Mouse (Mus musculus) myocyte (in vitro differentiated cells): ENCODE measurements at regions not wholly inside any gene's neighbourhood (a gene's known extent, or its start where the extent isn't known, plus 50 kb on each side); places are given as distances from the start of the nearest gene placed in this dataset.

Experiments used
- CEBPB ChIP-seq: IDR thresholded peaks from 2 replicates; pipeline ENCODE4 v1.6.1; 2011; ENCODE audit warnings: mild to moderate bottlenecking, moderate library complexity; ENCODE audit not compliant: poor library complexity, insufficient read depth, severe bottlenecking
- POLR2A ChIP-seq: IDR thresholded peaks from one replicate; pipeline ENCODE4 v1.6.1; 2011; ENCODE audit warnings: low read depth, mild to moderate bottlenecking, control low read depth, moderate library complexity; ENCODE audit not compliant: insufficient read length
- POLR2AphosphoS2 ChIP-seq: IDR thresholded peaks from one replicate; pipeline ENCODE4 v1.6.1; 2011; ENCODE audit warnings: low read depth, control low read depth; ENCODE audit not compliant: insufficient read length
- REST ChIP-seq: IDR thresholded peaks from one replicate; pipeline ENCODE4 v1.6.1; 2011; ENCODE audit warnings: mild to moderate bottlenecking, control low read depth, moderate library complexity; ENCODE audit not compliant: insufficient read depth, insufficient read length
- SRF ChIP-seq: IDR thresholded peaks from one replicate; pipeline ENCODE4 v1.6.1; 2011; ENCODE audit warnings: low read depth; ENCODE audit not compliant: control insufficient read depth, insufficient read length
- TCF12 ChIP-seq: IDR thresholded peaks from one replicate; pipeline ENCODE4 v1.6.1; 2011; ENCODE audit warnings: mild to moderate bottlenecking, control low read depth; ENCODE audit not compliant: poor library complexity, insufficient read depth, severe bottlenecking
- USF1 ChIP-seq: IDR thresholded peaks from one replicate; pipeline ENCODE4 v1.6.1; 2011; ENCODE audit warnings: low read depth, mild to moderate bottlenecking, control low read depth, moderate library complexity

- no peak for TF ChIP-seq USF1
- no peak for TF ChIP-seq POLR2AphosphoS2
- TF ChIP-seq REST: no peak
- no peak for TF ChIP-seq POLR2A
- no peak for TF ChIP-seq CEBPB
- no peak for TF ChIP-seq TCF12
- TF ChIP-seq SRF: no peak
Measured at GRCm38 (mm10) chr13:72541706-72542105, 86.9 kb upstream of the Irx2 start.
